Mouse (Mus musculus) kidney, embryonic 14.5 days (tissue): ENCODE results near the gene Dhrs7c. TPM values are rescaled to one million over a fixed set of nuclear protein-coding genes. Genes with fewer than 3 reads are reported as not detected.

Experiments used
- ATAC-seq: fragments of 200-750 bp; cut with Nextera tagmentation; 2 replicates; pipeline ENCODE4 v1.8.0; 2017; ENCODE audit warnings: moderate number of reproducible peaks, mild to moderate bottlenecking, moderate TSS enrichment, moderate library complexity; ENCODE audit not compliant: low FRiP score, low TSS enrichment
- H3K27ac ChIP-seq: fragments of 300-500 bp; sonication (generic); 2 replicates; pipeline ENCODE4 v1.5.1; 2014; ENCODE audit warnings: low read depth, mild to moderate bottlenecking, low read length, moderate library complexity, mixed read lengths
- H3K27me3 ChIP-seq: fragments of 300-500 bp; sonication (generic); 2 replicates; pipeline ENCODE4 v1.6.1; 2014; ENCODE audit warnings: mild to moderate bottlenecking, low read length; ENCODE audit not compliant: control insufficient read depth, insufficient read depth
- H3K36me3 ChIP-seq: fragments of 300-500 bp; sonication (generic); 2 replicates; pipeline ENCODE4 v1.6.1; 2014; ENCODE audit warnings: low read length, mixed read lengths; ENCODE audit not compliant: control insufficient read depth, insufficient read depth
- H3K4me1 ChIP-seq: fragments of 300-500 bp; sonication (generic); 2 replicates; pipeline ENCODE4 v1.6.1; 2014; ENCODE audit warnings: low read length, mixed read lengths; ENCODE audit not compliant: control insufficient read depth, insufficient read depth
- H3K4me2 ChIP-seq: fragments of 300-500 bp; sonication (generic); replicated peaks from 2 replicates; pipeline ENCODE4 v1.6.1; 2014; ENCODE audit warnings: low read depth, mild to moderate bottlenecking, low read length
- H3K4me3 ChIP-seq: fragments of 300-500 bp; sonication (generic); 2 replicates; pipeline ENCODE4 v1.5.1; 2014; ENCODE audit warnings: mild to moderate bottlenecking, low read length
- H3K9ac ChIP-seq: fragments of 300-500 bp; sonication (generic); 2 replicates; pipeline ENCODE4 v1.6.1; 2014; ENCODE audit warnings: low read depth, mild to moderate bottlenecking, low read length, moderate library complexity
- H3K9me3 ChIP-seq: fragments of 300-500 bp; sonication (generic); 2 replicates; pipeline ENCODE4 v1.6.1; 2016; ENCODE audit warnings: low read length; ENCODE audit not compliant: control insufficient read depth
- WGBS: fragments of 180-500 bp; shearing (Covaris S2); extraction: QIAGEN DNeasy Blood & Tissue Kit; methylation state at CpG from one replicate; pipeline ENCODE4 v1.1.7; 2014; 5-methylcytosine and 5-hydroxymethylcytosine counted together
- polyA plus RNA-seq: library from polyadenylated mRNA; unstranded; fragments of >200 nt; fragmentation: Nextera tagmentation; extraction: Ambion mirVana; gene quantifications from 2 replicates; pipeline ENCODE4 v1.2.1, GENCODE M21; 2014

Dhrs7c gene
- not detected in 2 replicates for polyA plus RNA-seq

DNA sequence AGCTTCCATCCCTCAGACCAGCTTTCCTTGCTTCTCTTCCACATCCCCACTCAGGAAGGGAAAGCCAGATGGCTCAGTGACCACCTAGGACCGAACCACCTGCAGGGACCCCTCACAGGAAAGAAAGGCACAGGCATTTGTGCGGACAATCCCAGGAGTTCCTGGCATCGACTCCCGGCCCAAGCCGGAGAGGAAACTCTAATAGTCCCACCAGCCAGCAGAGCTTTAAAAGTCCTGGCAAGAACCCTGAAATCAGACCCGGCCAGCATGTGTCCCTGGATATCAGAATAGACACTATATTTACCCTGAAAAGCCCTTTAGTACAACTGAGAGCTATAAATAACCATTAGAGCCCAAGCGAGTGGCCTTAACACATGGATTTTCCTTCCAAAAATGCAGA lies at the start of gene Dhrs7c:
Gene Dhrs7c (plus strand): TSS at position 257 of the 400 bp plus-strand sequence.
- Histone ChIP-seq H3K9me3 (no peaks in the 10 kb centered on the region), H3K4me3 (no peak within 1 kb of the TSS), H3K27me3 (no peaks in the 10 kb centered on the region), H3K27ac (no peak within 1 kb of the TSS), H3K9ac (no peak within 1 kb of the TSS), H3K36me3 (no peaks in the 10 kb centered on the region), H3K4me1 (no peaks in the 10 kb centered on the region), H3K4me2 (no peak within 1 kb of the TSS)
- no peak for ATAC-seq
- 78% methylated on average over 7 of the region's 7 CpGs for WGBS

DNA sequence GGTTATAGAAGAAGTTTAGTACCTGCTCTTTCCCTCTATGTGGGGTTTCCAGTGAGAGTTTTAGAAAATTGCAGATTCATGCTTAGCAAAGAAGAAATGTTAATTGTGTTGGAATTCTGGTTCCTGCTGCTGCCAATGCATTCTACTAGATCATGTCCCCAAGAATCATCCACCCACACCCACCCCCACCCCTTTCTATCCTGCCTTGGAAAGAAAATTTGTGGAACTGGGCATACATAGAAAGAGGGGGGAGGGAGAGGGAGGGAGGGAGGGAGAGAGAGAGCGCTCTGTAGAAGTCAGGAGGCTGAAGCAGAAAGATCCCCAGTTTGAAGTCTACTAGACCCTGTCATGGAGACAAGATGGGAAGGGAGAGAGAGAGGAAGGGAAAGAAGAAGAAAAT lies 41.7 kb upstream of the Dhrs7c start:
- H3K27me3 ChIP-seq, result no peaks in the 10 kb centered on the region
- no peak overlapping the region for H3K27ac ChIP-seq
- H3K9ac ChIP-seq, result no peak overlapping the region
- H3K4me2 ChIP-seq, result no peak overlapping the region
- no peaks in the 10 kb centered on the region for H3K36me3 ChIP-seq
- H3K9me3 ChIP-seq, result no peaks in the 10 kb centered on the region
- no peak for ATAC-seq
- H3K4me1 ChIP-seq, result no peaks in the 10 kb centered on the region
- WGBS, result 100% methylated on average over 1 of the region's 1 CpGs
- no peak overlapping the region for H3K4me3 ChIP-seq

DNA sequence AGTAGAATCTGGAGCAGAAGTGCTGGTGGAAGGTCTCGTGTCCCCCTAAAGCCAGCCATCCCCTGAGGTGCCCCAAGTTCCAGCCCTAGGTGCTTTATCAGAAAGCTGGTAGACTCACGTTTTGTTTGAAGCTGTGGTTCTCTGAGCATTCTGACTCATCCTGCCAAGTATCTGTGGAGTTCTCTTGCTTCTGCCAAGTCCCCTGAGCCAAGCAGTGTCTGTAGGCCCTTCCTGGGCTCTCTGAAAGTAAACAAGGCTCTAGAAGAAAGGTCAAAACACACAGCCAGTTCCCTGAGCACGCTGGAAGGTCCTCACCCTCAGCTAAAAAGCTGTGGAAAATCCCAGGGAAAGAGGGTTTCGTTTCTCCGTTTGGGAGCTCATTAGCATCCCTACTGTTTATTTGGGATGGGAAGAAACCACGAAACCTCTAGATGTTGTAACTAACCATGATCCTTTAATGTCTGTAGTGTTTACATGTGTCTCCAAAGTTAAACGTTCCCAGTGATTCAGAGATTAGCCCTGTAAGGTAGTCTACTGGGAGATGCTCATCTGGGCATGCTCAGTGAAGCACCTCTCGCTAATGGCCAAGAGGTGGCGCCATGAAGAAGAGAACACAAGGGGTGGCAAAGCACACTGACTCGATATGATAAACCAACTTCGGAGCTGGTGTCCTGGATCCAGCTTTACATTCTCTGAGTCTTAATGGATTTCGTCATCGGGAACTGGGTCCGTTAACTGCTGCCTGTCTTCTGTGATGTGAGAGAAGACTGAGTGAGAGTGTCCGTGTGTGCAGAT lies 40.4 kb upstream of the Dhrs7c start:
- Histone ChIP-seq H3K4me3 (no peak overlapping the region), H3K9ac (no peak overlapping the region), H3K4me2 (no peak overlapping the region), H3K36me3 (no peaks in the 10 kb centered on the region), H3K9me3 (no peaks in the 10 kb centered on the region), H3K27ac (no peak overlapping the region), H3K4me1 (no peaks in the 10 kb centered on the region), H3K27me3 (no peaks in the 10 kb centered on the region)
- 75% methylated on average over 15 of the region's 15 CpGs for WGBS
- ATAC-seq, result no peak

DNA sequence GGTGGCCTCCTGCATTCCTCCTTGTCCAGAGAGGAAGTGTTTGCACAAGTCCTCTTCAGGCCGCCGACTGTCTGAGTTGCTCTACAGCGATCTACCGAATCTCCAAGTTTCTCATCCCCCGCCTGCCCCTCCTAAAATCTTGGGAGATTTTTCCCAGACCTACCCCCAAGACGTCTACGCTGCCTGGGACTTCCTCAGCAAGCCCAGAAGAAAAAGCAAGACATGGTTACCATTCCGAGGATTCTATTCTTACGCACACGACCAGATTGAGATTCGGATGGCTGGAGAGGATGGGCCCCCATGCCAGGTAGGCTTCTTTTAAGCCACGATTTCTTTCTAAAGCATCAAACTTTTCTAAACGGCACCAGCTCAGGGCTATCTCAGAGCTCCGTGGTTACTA lies 26.9 kb upstream of the Dhrs7c start, which contains the start of gene Glp2r:
Gene Glp2r (minus strand): TSS at position 101 of the 400 bp plus-strand sequence.
- Histone ChIP-seq H3K27me3 (no peaks in the 10 kb centered on the region), H3K4me2 (no peak within 1 kb of the TSS), H3K9ac (no peak within 1 kb of the TSS), H3K4me3 (no peak within 1 kb of the TSS), H3K4me1 (no peaks in the 10 kb centered on the region), H3K36me3 (no peaks in the 10 kb centered on the region), H3K27ac (no peak within 1 kb of the TSS), H3K9me3 (no peaks in the 10 kb centered on the region)
- no peak for ATAC-seq
- WGBS, result 81% methylated on average over 14 of the region's 14 CpGs

DNA sequence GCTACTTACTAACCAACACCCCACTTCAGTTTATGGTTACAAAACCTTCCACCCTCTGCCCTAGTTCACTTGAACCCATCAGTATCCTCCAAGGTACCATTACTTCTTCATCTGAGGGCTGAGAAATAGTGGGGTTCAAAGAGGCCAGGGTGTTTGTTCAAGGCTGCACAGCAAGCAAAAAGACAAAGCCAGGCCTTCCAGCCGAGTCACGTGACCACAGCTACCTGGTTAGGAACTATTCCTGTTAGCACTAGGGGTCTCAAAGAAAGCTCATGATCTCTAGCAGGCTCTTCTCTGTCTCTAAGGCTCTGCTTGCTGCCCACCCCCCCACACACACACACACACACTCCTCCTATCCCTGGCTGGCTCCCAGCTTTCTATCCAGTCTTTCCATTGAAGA lies 26.3 kb upstream of the Dhrs7c start:
- Histone ChIP-seq H3K4me3 (no peak overlapping the region), H3K9me3 (no peaks in the 10 kb centered on the region), H3K4me2 (no peak overlapping the region), H3K27me3 (no peaks in the 10 kb centered on the region), H3K4me1 (no peaks in the 10 kb centered on the region), H3K27ac (no peak overlapping the region), H3K36me3 (no peaks in the 10 kb centered on the region), H3K9ac (no peak overlapping the region)
- no peak for ATAC-seq
- 78% methylated on average over 2 of the region's 2 CpGs for WGBS

DNA sequence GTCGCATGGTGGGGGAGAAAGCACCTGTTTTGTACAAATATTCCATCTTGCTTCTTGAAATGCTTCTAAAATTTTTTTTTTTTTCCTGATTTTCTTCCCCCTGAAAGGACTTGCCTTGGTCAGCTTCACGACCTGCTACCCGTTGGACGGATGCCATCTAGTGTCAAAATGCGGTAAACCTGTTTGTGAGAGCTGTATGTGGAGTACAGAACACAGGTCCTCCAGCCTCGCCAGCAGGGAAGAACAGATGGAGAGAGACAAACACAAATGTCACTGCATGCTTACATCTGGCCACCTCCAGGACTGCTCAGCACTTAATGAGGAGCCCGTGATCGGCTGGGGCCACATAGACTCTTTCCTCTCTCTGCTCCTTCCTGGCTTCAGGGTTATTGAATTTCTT lies 25.4 kb upstream of the Dhrs7c start:
- no peak for ATAC-seq
- no peaks in the 10 kb centered on the region for H3K4me1 ChIP-seq
- no peak overlapping the region for H3K9ac ChIP-seq
- H3K4me3 ChIP-seq, result no peak overlapping the region
- H3K9me3 ChIP-seq, result no peaks in the 10 kb centered on the region
- 25% methylated on average over 8 of the region's 8 CpGs for WGBS
- H3K36me3 ChIP-seq, result no peaks in the 10 kb centered on the region
- H3K4me2 ChIP-seq, result no peak overlapping the region
- no peak overlapping the region for H3K27ac ChIP-seq
- no peaks in the 10 kb centered on the region for H3K27me3 ChIP-seq

DNA sequence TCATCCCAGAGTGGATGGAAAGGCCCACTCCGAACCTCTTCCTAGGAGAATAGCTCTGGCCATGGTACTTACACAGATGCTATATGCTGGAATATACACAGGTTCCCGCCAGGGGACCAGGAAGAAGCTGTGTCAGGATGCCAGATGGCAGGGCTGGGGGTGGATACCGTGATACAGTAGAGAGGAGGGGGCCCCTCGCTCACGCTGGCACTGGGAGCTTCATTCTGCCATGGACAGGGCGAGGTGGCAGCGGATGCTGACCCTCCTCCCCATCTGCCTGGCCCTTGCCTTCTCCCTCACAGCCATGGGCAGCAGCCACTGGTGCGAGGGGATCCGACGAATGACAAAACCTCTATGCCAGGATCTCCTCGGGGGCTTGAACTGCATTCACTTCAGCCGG lies 23.6 kb upstream of the Dhrs7c start, which contains the start of gene Gsg1l2:
Gene Gsg1l2 (plus strand): TSS at position 230 of the 400 bp plus-strand sequence.
- no peak within 1 kb of the TSS for H3K9ac ChIP-seq
- H3K4me3 ChIP-seq, result no peak within 1 kb of the TSS
- no peaks in the 10 kb centered on the region for H3K9me3 ChIP-seq
- no peak within 1 kb of the TSS for H3K4me2 ChIP-seq
- WGBS, result 85% methylated on average over 12 of the region's 12 CpGs
- H3K4me1 ChIP-seq, result no peaks in the 10 kb centered on the region
- ATAC-seq, result no peak
- H3K27ac ChIP-seq, result no peak within 1 kb of the TSS
- no peaks in the 10 kb centered on the region for H3K36me3 ChIP-seq
- H3K27me3 ChIP-seq, result no peaks in the 10 kb centered on the region

DNA sequence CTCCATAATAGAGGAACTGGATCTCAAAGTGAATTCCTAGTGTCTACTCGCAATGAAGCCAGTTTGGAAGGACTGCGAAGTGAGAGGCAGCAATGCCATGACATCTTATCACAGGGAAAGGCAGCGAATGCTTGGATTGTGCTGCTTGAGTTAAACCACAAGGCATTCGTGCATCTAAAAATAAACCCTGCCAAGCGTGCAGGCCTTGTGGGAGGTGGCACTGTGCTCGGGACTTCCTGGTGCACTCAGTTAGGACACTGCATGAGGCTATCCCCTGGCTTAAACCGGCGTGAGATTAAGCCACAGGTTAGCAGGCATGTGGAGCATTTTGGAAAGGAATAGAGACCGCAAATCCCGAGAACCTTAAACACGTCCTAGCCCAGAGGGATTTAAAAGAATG lies 7.8 kb upstream of the Dhrs7c start:
- H3K27ac ChIP-seq, result no peak overlapping the region

DNA sequence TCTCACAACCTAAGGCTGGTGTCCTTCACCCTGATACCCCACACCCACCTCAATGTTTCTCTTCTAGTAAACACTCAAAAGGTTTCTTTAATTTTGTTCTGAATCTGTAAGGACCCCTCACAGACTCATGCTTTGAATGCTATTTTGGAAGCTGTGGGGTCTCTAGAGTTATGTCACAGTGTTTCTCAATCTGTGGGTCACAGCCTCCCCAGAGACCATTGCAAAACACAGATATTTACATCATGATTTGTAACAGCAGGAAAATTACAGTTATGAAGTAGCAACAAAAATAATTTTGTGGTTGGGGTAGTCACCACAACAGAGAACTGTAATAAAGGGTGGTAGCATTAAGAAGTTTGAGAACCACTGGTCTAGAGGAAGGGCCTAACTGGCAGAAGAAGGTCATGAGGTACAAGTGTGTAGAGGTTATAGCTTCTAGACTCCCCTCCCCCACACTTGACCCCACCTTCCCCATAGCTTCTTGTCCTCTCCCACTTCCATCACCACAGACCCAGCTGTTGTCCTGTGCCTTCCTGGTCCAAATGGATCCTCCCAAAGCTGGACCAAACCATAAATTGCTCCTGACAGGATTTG lies 2.2 kb downstream of the Dhrs7c start:
- H3K4me1 ChIP-seq, result no peaks in the 10 kb centered on the region
- H3K4me3 ChIP-seq, result no peak overlapping the region
- no peak overlapping the region for H3K27ac ChIP-seq
- H3K9me3 ChIP-seq, result no peaks in the 10 kb centered on the region
- H3K36me3 ChIP-seq, result no peaks in the 10 kb centered on the region
- H3K27me3 ChIP-seq, result no peaks in the 10 kb centered on the region
- H3K9ac ChIP-seq, result no peak overlapping the region
- no peak overlapping the region for H3K4me2 ChIP-seq
- ATAC-seq, result no peak

More for the DNA sequence above, 7.8 kb upstream of the Dhrs7c start:
- Histone ChIP-seq H3K4me1 (0 out of 2 replicates have a peak, but pooled peaks cover 3% of the 10 kb centered on the region), H3K36me3 (no peaks in the 10 kb centered on the region), H3K4me3 (no peak overlapping the region), H3K4me2 (no peak overlapping the region), H3K9me3 (no peaks in the 10 kb centered on the region), H3K27me3 (no peaks in the 10 kb centered on the region), H3K9ac (no peak overlapping the region)
- no peak for ATAC-seq
- WGBS, result 65% methylated on average over 11 of the region's 11 CpGs
